Mouse (Mus musculus) stomach, embryonic 14.5 days (tissue): ENCODE results near the gene St3gal5. TPM values are rescaled to one million over a fixed set of nuclear protein-coding genes. Genes with fewer than 3 reads are reported as not detected.
A peak's percentile ranks its signal among the peaks of the same experiment; 100 is the strongest.

Source experiments
- ATAC-seq: fragments of 200-750 bp; cut with Nextera tagmentation; 2 replicates; pipeline ENCODE4 v1.8.0; 2017; ENCODE audit warnings: low read depth, moderate TSS enrichment; ENCODE audit not compliant: insufficient number of reproducible peaks, insufficient read depth, low FRiP score
- H3K27ac ChIP-seq: fragments of 300-500 bp; sonication (generic); 2 replicates; pipeline ENCODE4 v1.5.1; 2014; ENCODE audit warnings: mild to moderate bottlenecking, low read length, moderate library complexity, mixed read lengths
- H3K27me3 ChIP-seq: fragments of 300-500 bp; sonication (generic); 2 replicates; pipeline ENCODE4 v1.6.1; 2014; ENCODE audit warnings: low read length, control low read depth, mixed read lengths; ENCODE audit not compliant: control insufficient read depth, insufficient read depth
- H3K36me3 ChIP-seq: fragments of 300-500 bp; sonication (generic); 2 replicates; pipeline ENCODE4 v1.6.1; 2014; ENCODE audit warnings: mild to moderate bottlenecking, control low read depth, low read length, moderate library complexity, mixed read lengths; ENCODE audit not compliant: control insufficient read depth, insufficient read depth
- H3K4me1 ChIP-seq: fragments of 300-500 bp; sonication (generic); 2 replicates; pipeline ENCODE4 v1.6.1; 2014; ENCODE audit warnings: low read length, control low read depth, mixed read lengths; ENCODE audit not compliant: control insufficient read depth, insufficient read depth
- H3K4me2 ChIP-seq: fragments of 300-500 bp; sonication (generic); replicated peaks from 2 replicates; pipeline ENCODE4 v1.6.1; 2014; ENCODE audit warnings: low read depth, low read length, control low read depth
- H3K4me3 ChIP-seq: fragments of 300-500 bp; sonication (generic); 2 replicates; pipeline ENCODE4 v1.5.1; 2014; ENCODE audit warnings: low read depth, low read length, control low read depth
- H3K9ac ChIP-seq: fragments of 300-500 bp; sonication (generic); replicated peaks from 2 replicates; pipeline ENCODE4 v1.6.1; 2014; ENCODE audit warnings: low read depth, mild to moderate bottlenecking, control low read depth, low read length, moderate library complexity, mixed read lengths
- H3K9me3 ChIP-seq: fragments of 300-500 bp; sonication (generic); 2 replicates; pipeline ENCODE4 v1.6.1; 2016; ENCODE audit warnings: low read depth, low read length, control low read depth; ENCODE audit not compliant: control insufficient read depth
- WGBS: fragments of 180-500 bp; shearing (Covaris S2); extraction: QIAGEN DNeasy Blood & Tissue Kit; methylation state at CpG from one replicate; pipeline ENCODE4 v1.1.7; 2014; 5-methylcytosine and 5-hydroxymethylcytosine counted together
- polyA plus RNA-seq: library from polyadenylated mRNA; unstranded; fragments of >200 nt; fragmentation: Nextera tagmentation; extraction: Ambion mirVana; gene quantifications from 2 replicates; pipeline ENCODE4 v1.2.1, GENCODE M21; 2014

Gene St3gal5
- polyA plus RNA-seq, 1 experiment from 2014 or later: 27.0 TPM

DNA sequence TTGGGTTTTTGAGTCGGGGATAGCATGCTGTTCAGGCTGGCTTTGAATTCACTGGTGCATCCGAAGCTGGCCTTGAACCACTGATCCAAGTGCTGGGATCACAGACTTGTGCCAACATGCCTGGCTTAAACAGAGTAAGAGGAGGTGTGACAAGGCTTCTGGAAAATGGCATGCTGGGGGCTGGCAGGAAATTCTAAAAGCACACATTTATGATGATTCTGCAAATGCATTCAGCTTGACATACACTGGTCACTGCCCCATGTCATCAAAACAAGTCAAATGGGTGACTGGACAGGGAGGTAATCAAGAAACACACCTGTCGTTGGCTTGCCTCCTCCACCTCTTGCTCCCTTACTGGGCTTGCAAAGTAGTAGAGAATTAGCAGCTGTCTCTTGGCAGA lies 1.9 kb downstream of the St3gal5 start:
- no peak overlapping the region for H3K27ac ChIP-seq
- no peaks in the 10 kb centered on the region for H3K27me3 ChIP-seq
- H3K4me2 ChIP-seq: peak overlapping the region; percentile 98
- H3K36me3 ChIP-seq: no peaks in the 10 kb centered on the region
- no peaks in the 10 kb centered on the region for H3K9me3 ChIP-seq
- no peak overlapping the region for H3K9ac ChIP-seq
- H3K4me3 ChIP-seq: 0 out of 2 replicates have a peak overlapping the region, but pooled peaks have one; percentile 79
- ATAC-seq: no peak
- WGBS: 64% methylated on average over 3 of the region's 3 CpGs
- peaks cover 19% of the 10 kb centered on the region; the same call in 1 of the 2 replicates for H3K4me1 ChIP-seq

DNA sequence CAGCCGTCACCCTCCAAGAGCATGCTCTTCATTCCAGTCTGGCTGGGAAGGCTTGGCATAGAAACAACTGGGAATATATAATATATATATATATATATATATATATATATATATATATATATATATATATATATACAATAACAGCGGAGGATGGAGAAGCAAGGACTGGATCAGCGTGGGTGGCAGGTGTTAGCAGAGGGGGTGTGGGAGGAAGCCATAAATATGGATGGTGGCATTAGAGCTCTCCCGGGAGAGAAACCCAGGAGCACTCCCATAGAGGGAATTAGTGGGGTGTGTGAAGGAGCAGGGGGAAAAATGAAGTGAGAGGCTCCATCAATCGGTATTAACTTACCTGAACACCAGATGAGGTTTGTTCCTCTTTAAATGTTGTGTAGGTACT lies 2.8 kb downstream of the St3gal5 start:
- no peak for ATAC-seq
- no peak overlapping the region for H3K4me2 ChIP-seq
- H3K36me3 ChIP-seq: no peaks in the 10 kb centered on the region
- H3K9me3 ChIP-seq: no peaks in the 10 kb centered on the region
- H3K4me3 ChIP-seq: no peak overlapping the region
- no peak overlapping the region for H3K27ac ChIP-seq
- WGBS: 46% methylated on average over 5 of the region's 5 CpGs
- no peaks in the 10 kb centered on the region for H3K27me3 ChIP-seq
- H3K9ac ChIP-seq: no peak overlapping the region
- H3K4me1 ChIP-seq: peaks cover 22% of the 10 kb centered on the region; the same call in 1 of the 2 replicates

DNA sequence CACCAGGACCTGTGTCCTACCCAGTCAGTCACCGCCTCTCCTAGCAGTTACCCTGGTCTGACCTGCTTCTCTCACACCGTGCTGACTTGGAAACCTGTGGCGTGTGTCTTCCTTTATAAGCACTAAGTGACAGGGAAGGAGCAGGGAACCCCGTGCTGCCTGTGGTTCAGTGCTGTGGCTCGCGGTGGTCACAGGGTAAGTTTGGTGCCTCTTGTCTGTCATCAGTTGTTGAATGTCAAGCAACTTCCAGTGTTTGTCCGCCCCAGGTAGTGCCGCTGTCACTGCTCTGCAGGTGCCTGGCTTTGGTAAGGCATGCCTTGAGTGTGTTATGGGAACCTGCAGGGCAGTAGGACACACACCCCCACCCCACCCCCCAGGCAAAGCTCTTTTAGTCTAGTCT lies 3.5 kb downstream of the St3gal5 start:
- 68% methylated on average over 8 of the region's 8 CpGs for WGBS
- H3K4me2 ChIP-seq: peak overlapping the region; percentile 13; the same call in 1 of the 2 replicates
- H3K9me3 ChIP-seq: no peaks in the 10 kb centered on the region
- no peaks in the 10 kb centered on the region for H3K27me3 ChIP-seq
- ATAC-seq: no peak
- H3K27ac ChIP-seq: peak overlapping the region; percentile 78; the same call in 1 of the 2 replicates
- no peak overlapping the region for H3K9ac ChIP-seq
- H3K4me1 ChIP-seq: peaks cover 22% of the 10 kb centered on the region; the same call in 1 of the 2 replicates
- no peaks in the 10 kb centered on the region for H3K36me3 ChIP-seq
- H3K4me3 ChIP-seq: no peak overlapping the region

DNA sequence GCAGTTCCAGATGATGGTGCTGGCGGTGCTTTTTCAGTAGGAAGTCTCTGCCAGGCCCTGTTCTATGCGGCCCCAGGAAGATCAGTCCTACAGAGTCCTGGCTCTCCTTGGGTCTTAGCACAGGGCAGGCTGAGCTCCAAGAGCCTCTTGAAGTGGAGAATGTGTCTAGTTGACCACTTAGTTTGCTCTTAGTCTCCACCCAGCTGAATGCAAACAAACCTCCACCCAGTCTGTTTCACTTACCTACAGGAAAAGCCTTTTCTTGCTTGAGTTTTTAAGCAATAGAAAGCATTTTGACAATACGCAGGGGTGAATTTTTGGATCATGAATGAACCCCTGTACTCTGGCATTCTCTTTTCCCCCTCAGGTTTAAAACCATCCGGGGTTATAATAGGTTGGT lies 4.0 kb downstream of the St3gal5 start:
- H3K27ac ChIP-seq: peak overlapping the region; percentile 78; the same call in 1 of the 2 replicates

DNA sequence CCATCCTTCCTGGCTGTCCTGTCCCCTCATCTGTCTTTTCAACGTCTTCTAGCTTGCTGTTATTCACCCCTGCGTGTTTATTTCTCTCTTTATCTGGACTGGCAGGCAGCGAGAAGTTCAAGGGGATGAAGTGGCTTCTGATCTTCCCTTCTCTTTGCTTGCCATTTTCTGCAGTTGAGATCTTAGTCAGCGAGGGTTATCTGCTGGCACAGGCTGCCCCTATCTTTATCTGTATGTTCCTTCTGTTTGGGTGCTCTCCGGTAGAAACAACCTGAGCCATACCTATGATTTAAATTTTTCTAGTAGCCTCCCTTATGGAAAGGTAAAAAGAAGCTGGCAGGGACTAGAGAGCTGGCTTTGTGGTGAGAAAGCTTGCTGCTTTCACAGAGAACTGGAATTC lies 4.7 kb downstream of the St3gal5 start:
- H3K9me3 ChIP-seq: no peaks in the 10 kb centered on the region
- 44% methylated on average over 5 of the region's 5 CpGs for WGBS
- no peaks in the 10 kb centered on the region for H3K36me3 ChIP-seq
- no peaks in the 10 kb centered on the region for H3K27me3 ChIP-seq
- peak overlapping the region; percentile 22; the same call in 1 of the 2 replicates for H3K27ac ChIP-seq
- H3K4me1 ChIP-seq: peaks cover 20% of the 10 kb centered on the region; the same call in 1 of the 2 replicates
- no peak overlapping the region for H3K4me2 ChIP-seq
- ATAC-seq: no peak
- H3K9ac ChIP-seq: no peak overlapping the region
- H3K4me3 ChIP-seq: no peak overlapping the region

More for the DNA sequence above, 4.0 kb downstream of the St3gal5 start:
- 67% methylated on average over 4 of the region's 4 CpGs for WGBS
- H3K27me3 ChIP-seq: no peaks in the 10 kb centered on the region
- peak overlapping the region; percentile 13; the same call in 1 of the 2 replicates for H3K4me2 ChIP-seq
- ATAC-seq: no peak
- H3K4me1 ChIP-seq: peaks cover 20% of the 10 kb centered on the region; the same call in 1 of the 2 replicates
- H3K9ac ChIP-seq: no peak overlapping the region
- H3K9me3 ChIP-seq: no peaks in the 10 kb centered on the region
- no peak overlapping the region for H3K4me3 ChIP-seq
- H3K36me3 ChIP-seq: no peaks in the 10 kb centered on the region

DNA sequence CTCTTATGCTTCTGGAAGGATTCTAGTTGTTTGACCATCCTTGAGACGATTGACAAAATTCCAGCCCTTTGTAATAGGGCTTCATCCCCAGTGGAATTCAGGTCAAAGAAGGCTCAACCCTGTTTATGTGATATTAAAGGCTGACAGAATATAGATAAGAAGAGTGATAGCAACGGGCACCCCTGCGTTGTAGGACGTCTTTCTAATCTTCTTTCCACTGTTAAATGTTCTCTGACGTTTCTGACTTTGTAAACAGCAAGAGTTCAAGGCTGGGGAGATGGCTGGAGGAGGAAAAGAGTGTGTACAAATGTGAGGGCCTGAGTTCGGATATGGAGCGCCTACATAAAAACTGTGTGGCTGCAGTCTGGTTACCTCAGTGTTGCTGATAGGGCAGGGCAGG lies 7.1 kb downstream of the St3gal5 start:
- Histone ChIP-seq H3K9ac (no peak overlapping the region), H3K36me3 (no peaks in the 10 kb centered on the region), H3K27me3 (no peaks in the 10 kb centered on the region), H3K4me1 (peaks cover 10% of the 10 kb centered on the region; the same call in 1 of the 2 replicates), H3K27ac (no peak overlapping the region), H3K4me3 (no peak overlapping the region), H3K4me2 (no peak overlapping the region), H3K9me3 (no peaks in the 10 kb centered on the region)
- 43% methylated on average over 7 of the region's 7 CpGs for WGBS
- no peak for ATAC-seq

DNA sequence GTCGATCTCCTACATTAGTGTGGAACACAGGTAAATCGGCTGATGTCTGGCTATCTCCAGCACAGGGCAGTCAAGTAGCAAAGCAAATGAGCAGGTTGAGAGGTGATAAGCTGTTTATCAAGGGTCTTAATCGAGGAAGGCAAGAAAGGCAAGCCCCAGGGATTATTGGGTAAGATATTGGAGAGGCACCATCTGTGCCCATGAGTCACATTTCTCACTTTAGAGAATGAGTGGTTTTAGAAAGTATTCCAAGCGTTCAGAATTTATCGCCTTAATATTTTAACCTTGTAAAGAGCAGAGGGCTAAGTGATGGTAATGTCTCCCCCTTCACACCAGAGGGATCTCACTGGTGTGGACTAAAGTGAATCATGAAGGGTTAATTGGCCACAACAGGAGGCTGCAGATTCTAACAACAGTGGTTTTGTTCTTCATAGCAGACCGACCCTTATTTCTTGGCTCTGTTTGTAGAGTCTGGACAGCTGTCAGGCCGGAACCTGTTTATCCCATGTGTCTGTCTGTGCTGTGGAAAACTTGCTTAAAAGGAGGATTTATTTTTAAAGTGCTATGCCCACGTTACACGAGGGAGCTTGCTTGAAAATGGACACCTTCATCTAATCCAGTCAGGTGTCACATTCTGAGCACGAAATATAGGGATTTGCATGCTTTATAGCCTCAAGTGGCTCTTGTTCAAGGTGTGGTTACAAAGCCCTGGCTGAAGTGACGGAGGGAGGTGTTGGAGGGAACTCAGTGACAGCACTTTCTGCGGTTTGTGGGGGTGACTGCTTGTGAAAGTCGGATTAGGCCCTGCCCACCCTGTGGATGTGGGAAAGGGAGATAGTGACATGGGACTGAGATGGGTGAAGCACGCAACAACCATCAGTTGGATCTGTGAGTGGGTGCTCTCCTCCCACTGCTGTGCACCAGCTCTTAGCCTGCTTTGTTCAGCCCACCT lies 11.8 kb downstream of the St3gal5 start:
- WGBS: 57% methylated on average over 14 of the region's 14 CpGs
- ATAC-seq: no peak
- H3K27ac ChIP-seq: no peak overlapping the region
- H3K4me1 ChIP-seq: 0 out of 2 replicates have a peak, but pooled peaks cover 8% of the 10 kb centered on the region
- H3K4me2 ChIP-seq: no peak overlapping the region
- H3K9me3 ChIP-seq: no peaks in the 10 kb centered on the region
- no peaks in the 10 kb centered on the region for H3K36me3 ChIP-seq
- no peaks in the 10 kb centered on the region for H3K27me3 ChIP-seq
- H3K4me3 ChIP-seq: no peak overlapping the region
- no peak overlapping the region for H3K9ac ChIP-seq

DNA sequence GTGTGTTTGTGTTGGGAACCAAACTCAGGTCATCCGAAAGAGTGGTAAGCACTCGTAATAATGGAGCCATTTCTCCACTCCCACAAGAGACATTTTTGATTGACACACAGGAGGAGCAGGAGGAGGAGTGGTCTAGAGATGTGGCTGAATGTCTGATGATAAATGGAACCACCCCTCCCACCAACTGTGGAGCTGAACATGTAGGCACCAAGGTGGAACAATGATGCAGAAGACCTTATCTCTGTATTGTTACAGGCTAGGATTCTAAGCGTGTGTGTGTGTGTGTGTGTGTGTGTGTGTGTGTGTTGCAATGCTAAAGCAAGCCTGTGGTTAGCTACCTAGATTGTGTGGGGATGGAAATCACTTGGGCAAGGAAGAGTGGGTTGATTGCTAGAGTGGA lies 13.2 kb downstream of the St3gal5 start:
- Histone ChIP-seq H3K27me3 (no peaks in the 10 kb centered on the region), H3K9ac (no peak overlapping the region), H3K4me1 (0 out of 2 replicates have a peak, but pooled peaks cover 5% of the 10 kb centered on the region), H3K4me3 (no peak overlapping the region), H3K36me3 (no peaks in the 10 kb centered on the region), H3K9me3 (no peaks in the 10 kb centered on the region), H3K27ac (no peak overlapping the region), H3K4me2 (no peak overlapping the region)
- 87% methylated on average over 3 of the region's 3 CpGs for WGBS
- no peak for ATAC-seq
